Mouse (Mus musculus) myocyte (in vitro differentiated cells): ENCODE results near the gene Mrps6. TPM values are rescaled to one million over a fixed set of nuclear protein-coding genes. Genes with fewer than 3 reads are reported as not detected.

ENCODE experiments used
- H3K27me3 ChIP-seq: one replicate; pipeline ENCODE4 v1.6.1; 2011; ENCODE audit not compliant: control insufficient read depth, insufficient read depth, insufficient read length
- H3K36me3 ChIP-seq: one replicate; pipeline ENCODE4 v1.6.1; 2011; ENCODE audit not compliant: control insufficient read depth, insufficient read depth
- H3K4me2 ChIP-seq: one replicate; pipeline ENCODE4 v1.6.1; 2011; ENCODE audit warnings: low read depth, control low read depth
- H3K4me3 ChIP-seq: one replicate; pipeline ENCODE4 v1.5.1; 2011; ENCODE audit warnings: mild to moderate bottlenecking, control low read depth, moderate library complexity
- H3K79me2 ChIP-seq: one replicate; pipeline ENCODE4 v1.6.1; 2011; ENCODE audit not compliant: control insufficient read depth, insufficient read depth
- H3ac ChIP-seq: one replicate; pipeline ENCODE4 v1.6.1; 2011; ENCODE audit not compliant: control insufficient read depth, insufficient read length
- CEBPB ChIP-seq: IDR thresholded peaks from 2 replicates; pipeline ENCODE4 v1.6.1; 2011; ENCODE audit warnings: mild to moderate bottlenecking, moderate library complexity; ENCODE audit not compliant: poor library complexity, insufficient read depth, severe bottlenecking
- E2F4 ChIP-seq: IDR thresholded peaks from one replicate; pipeline ENCODE4 v1.6.1; 2011; ENCODE audit warnings: mild to moderate bottlenecking, control low read depth, moderate library complexity; ENCODE audit not compliant: insufficient read depth
- MAX ChIP-seq: IDR thresholded peaks from one replicate; pipeline ENCODE4 v1.6.1; 2011; ENCODE audit warnings: low read depth, mild to moderate bottlenecking, control low read depth
- MYOD1 ChIP-seq, 3 experiments: IDR thresholded peaks; one replicate each; pipeline ENCODE4 v1.6.1; 2011; ENCODE audit warnings: control low read depth in 2 of 3, low read depth in 2 of 3, mild to moderate bottlenecking in 2 of 3, moderate library complexity in 1 of 3; ENCODE audit not compliant: insufficient read length in 2 of 3, control insufficient read depth in 1 of 3
- MYOG ChIP-seq, 3 experiments: IDR thresholded peaks; one replicate each; pipeline ENCODE4 v1.6.1; 2011; ENCODE audit warnings: control low read depth in 2 of 3, low read depth in 2 of 3, mild to moderate bottlenecking in 2 of 3; ENCODE audit not compliant: insufficient read length in 2 of 3, control insufficient read depth in 1 of 3, insufficient read depth in 1 of 3
- POLR2A ChIP-seq: IDR thresholded peaks from one replicate; pipeline ENCODE4 v1.6.1; 2011; ENCODE audit warnings: low read depth, mild to moderate bottlenecking, control low read depth, moderate library complexity; ENCODE audit not compliant: insufficient read length
- POLR2AphosphoS2 ChIP-seq: IDR thresholded peaks from one replicate; pipeline ENCODE4 v1.6.1; 2011; ENCODE audit warnings: low read depth, control low read depth; ENCODE audit not compliant: insufficient read length
- REST ChIP-seq: IDR thresholded peaks from one replicate; pipeline ENCODE4 v1.6.1; 2011; ENCODE audit warnings: mild to moderate bottlenecking, control low read depth, moderate library complexity; ENCODE audit not compliant: insufficient read depth, insufficient read length
- SRF ChIP-seq: IDR thresholded peaks from one replicate; pipeline ENCODE4 v1.6.1; 2011; ENCODE audit warnings: low read depth; ENCODE audit not compliant: control insufficient read depth, insufficient read length
- TCF12 ChIP-seq: IDR thresholded peaks from one replicate; pipeline ENCODE4 v1.6.1; 2011; ENCODE audit warnings: mild to moderate bottlenecking, control low read depth; ENCODE audit not compliant: poor library complexity, insufficient read depth, severe bottlenecking
- TCF3 ChIP-seq: IDR thresholded peaks from one replicate; pipeline ENCODE4 v1.6.1; 2011; ENCODE audit warnings: low read depth, control low read depth; ENCODE audit not compliant: insufficient read length
- USF1 ChIP-seq: IDR thresholded peaks from one replicate; pipeline ENCODE4 v1.6.1; 2011; ENCODE audit warnings: low read depth, mild to moderate bottlenecking, control low read depth, moderate library complexity
- polyA plus RNA-seq: library from polyadenylated mRNA; unstranded; fragments of >200 nt; fragmentation: generic; extraction: Trizol; gene quantifications from one replicate; pipeline ENCODE4 v1.2.1, GENCODE M21; 2012; ENCODE audit warnings: missing spikeins

Gene Mrps6
- polyA plus RNA-seq, 1 experiment = 121 TPM

- Histone ChIP-seq H3ac (no peak overlapping the region), H3K79me2 (peaks cover 70% of the 10 kb centered on the region), H3K27me3 (no peaks in the 10 kb centered on the region), H3K4me2 (no peak overlapping the region), H3K4me3 (no peak overlapping the region), H3K36me3 (peaks cover 37% of the 10 kb centered on the region)
- no peak for TF ChIP-seq POLR2AphosphoS2
- TF ChIP-seq MYOG (IDR thresholded peaks at IDR 0.05; ENCODE audit: control insufficient read depth in 1 of 3, insufficient read depth in 1 of 3, insufficient read length in 2 of 3, low read depth in 2 of 3) = no peak
- TF ChIP-seq MAX = no peak
- TF ChIP-seq POLR2A = no peak
- TF ChIP-seq REST = no peak
- no peak for TF ChIP-seq MYOD1 (IDR thresholded peaks at IDR 0.05; ENCODE audit: control insufficient read depth in 1 of 3, insufficient read length in 2 of 3, low read depth in 2 of 3)
- no peak for TF ChIP-seq USF1
- TF ChIP-seq E2F4 = no peak
- no peak for TF ChIP-seq SRF
- TF ChIP-seq TCF3 = no peak
Measured at GRCm38 (mm10) chr16:92061586-92061985, 3.5 kb downstream of the Mrps6 start.

GRCm38 (mm10) chr16:92062832-92063231, 4.8 kb downstream of the Mrps6 start:
- Histone ChIP-seq H3K4me3 (no peak overlapping the region), H3K79me2 (peaks cover 70% of the 10 kb centered on the region), H3K27me3 (no peaks in the 10 kb centered on the region), H3ac (no peak overlapping the region), H3K4me2 (no peak overlapping the region), H3K36me3 (peaks cover 49% of the 10 kb centered on the region)
- no peak for TF ChIP-seq CEBPB
- no peak for TF ChIP-seq POLR2A
- TF ChIP-seq E2F4 = no peak
- TF ChIP-seq SRF = no peak

DNA sequence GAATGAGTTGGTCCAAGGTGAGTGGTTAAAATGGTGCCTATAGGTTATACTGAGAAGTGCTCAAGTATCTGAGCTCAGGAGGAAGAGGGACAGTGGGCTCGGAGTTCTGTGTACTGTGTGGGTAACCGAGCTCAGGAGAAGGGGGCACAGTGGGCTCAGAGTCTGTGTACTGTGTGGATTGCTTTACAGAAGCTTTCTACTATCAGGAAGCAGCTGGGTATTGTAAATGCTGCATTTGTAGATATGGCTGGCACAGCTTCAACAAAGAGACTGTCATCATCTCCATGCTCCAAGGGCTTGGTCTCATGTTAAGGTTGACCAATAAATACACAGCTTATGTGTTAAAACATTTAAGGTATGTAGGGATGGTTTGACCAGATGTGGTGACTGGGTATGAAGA, 6.7 kb downstream of the Mrps6 start:
- no peak overlapping the region for H3ac ChIP-seq
- no peaks in the 10 kb centered on the region for H3K27me3 ChIP-seq
- H3K4me3 ChIP-seq = no peak overlapping the region
- H3K36me3 ChIP-seq = peaks cover 54% of the 10 kb centered on the region
- H3K79me2 ChIP-seq = peaks cover 61% of the 10 kb centered on the region
- TF ChIP-seq POLR2AphosphoS2 (no peak), SRF (no peak), CEBPB (no peak), MYOD1 (IDR thresholded peaks at IDR 0.05; ENCODE audit: control insufficient read depth in 1 of 3, insufficient read length in 2 of 3, low read depth in 2 of 3) (no peak), REST (no peak), USF1 (no peak), TCF3 (no peak), POLR2A (no peak), MYOG (IDR thresholded peaks at IDR 0.05; ENCODE audit: control insufficient read depth in 1 of 3, insufficient read depth in 1 of 3, insufficient read length in 2 of 3, low read depth in 2 of 3) (no peak), E2F4 (no peak), MAX (no peak), TCF12 (no peak)
- no peak overlapping the region for H3K4me2 ChIP-seq

DNA sequence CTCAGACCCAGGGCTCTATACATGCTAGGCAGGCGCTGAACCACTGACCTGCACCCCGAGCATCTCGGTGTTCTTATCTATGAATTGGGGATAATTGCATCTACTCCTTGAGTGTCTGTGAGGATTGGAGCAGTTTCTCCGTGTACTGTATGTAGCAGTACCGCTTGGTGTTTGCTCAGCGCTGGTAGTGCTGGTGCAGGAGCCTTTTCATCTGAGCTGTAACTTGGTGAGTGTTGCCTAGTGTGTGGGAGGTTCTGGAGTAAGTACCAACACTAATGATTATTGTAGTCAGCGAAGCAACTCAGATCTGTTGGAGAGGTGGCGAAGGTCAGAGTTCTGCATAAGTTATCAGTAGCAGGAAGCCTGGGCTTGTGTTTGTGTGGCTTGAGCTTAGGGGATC, 12.3 kb downstream of the Mrps6 start:
- no peak for TF ChIP-seq MYOD1 (IDR thresholded peaks at IDR 0.05; ENCODE audit: control insufficient read depth in 1 of 3, insufficient read length in 2 of 3, low read depth in 2 of 3)
- TF ChIP-seq SRF = no peak
- TF ChIP-seq TCF12 = no peak
- H3K4me3 ChIP-seq = no peak overlapping the region
- H3K36me3 ChIP-seq = peaks cover 41% of the 10 kb centered on the region
- no peaks in the 10 kb centered on the region for H3K27me3 ChIP-seq
- no peak overlapping the region for H3K4me2 ChIP-seq
- H3K79me2 ChIP-seq = peaks cover 56% of the 10 kb centered on the region
- H3ac ChIP-seq = no peak overlapping the region

GRCm38 (mm10) chr16:92076797-92077196, 18.7 kb downstream of the Mrps6 start:
- no peak overlapping the region for H3ac ChIP-seq
- no peaks in the 10 kb centered on the region for H3K27me3 ChIP-seq
- peaks cover 97% of the 10 kb centered on the region for H3K79me2 ChIP-seq

More at GRCm38 (mm10) chr16:92076797-92077196, 18.7 kb downstream of the Mrps6 start:
- no peak for TF ChIP-seq USF1
- TF ChIP-seq MYOG (IDR thresholded peaks at IDR 0.05; ENCODE audit: control insufficient read depth in 1 of 3, insufficient read depth in 1 of 3, insufficient read length in 2 of 3, low read depth in 2 of 3) = no peak
- no peak for TF ChIP-seq SRF
- no peak for TF ChIP-seq TCF3
- TF ChIP-seq POLR2AphosphoS2 = no peak
- TF ChIP-seq MYOD1 (IDR thresholded peaks at IDR 0.05; ENCODE audit: control insufficient read depth in 1 of 3, insufficient read length in 2 of 3, low read depth in 2 of 3) = no peak
- TF ChIP-seq TCF12 = no peak
- TF ChIP-seq MAX = no peak
- TF ChIP-seq CEBPB = no peak
- TF ChIP-seq E2F4 = no peak
- TF ChIP-seq POLR2A = no peak
- no peak for TF ChIP-seq REST
- Histone ChIP-seq H3K4me2 (no peak overlapping the region), H3K36me3 (peaks cover 24% of the 10 kb centered on the region), H3K4me3 (no peak overlapping the region)
